Mouse (Mus musculus) E14TG2a.4 (cell line): ENCODE data around the gene Frat1.

Experiments
- CTCF ChIP-seq: conservative IDR thresholded peaks from 2 replicates; pipeline ENCODE4 v1.5.1; 2014; ENCODE audit warnings: low read length
- NANOG ChIP-seq: IDR thresholded peaks from 2 replicates; pipeline ENCODE4 v1.6.1; 2014; ENCODE audit warnings: borderline replicate concordance, low read length, mixed read lengths

DNA sequence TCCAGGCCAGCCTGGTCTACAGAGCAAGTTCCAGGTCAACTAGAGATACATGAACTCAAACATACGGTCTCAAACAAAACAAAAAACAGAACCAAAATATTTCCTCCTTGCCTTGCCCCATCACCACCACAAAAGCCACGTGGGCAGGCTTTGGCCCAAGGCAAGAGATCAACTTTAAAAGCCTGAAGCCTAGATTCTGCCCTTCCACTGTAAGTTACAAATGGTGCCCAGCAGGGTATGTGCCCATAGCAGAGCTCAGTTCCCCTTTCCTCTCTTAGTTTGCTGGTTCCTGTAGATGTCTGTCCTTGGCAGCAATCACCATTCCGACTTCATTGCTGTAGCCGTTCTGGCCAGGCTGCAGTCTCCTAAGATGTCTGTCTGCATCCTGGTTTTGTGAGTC is 12.9 kb downstream of the Frat1 start:
- TF ChIP-seq CTCF: no peak
- TF ChIP-seq NANOG: no peak
